Mouse (Mus musculus) liver, embryonic 12.5 days (tissue): ENCODE measurements at regions not wholly inside any gene's neighbourhood (a gene's known extent, or its start where the extent isn't known, plus 50 kb on each side); places are given as distances from the start of the nearest gene placed in this dataset.

Experiments
- ATAC-seq: fragments of 200-750 bp; cut with Nextera tagmentation; 2 replicates; pipeline ENCODE4 v1.8.0; 2017; ENCODE audit warnings: moderate number of reproducible peaks, mild to moderate bottlenecking, moderate library complexity
- H3K27ac ChIP-seq: fragments of 300-500 bp; sonication (generic); 2 replicates; pipeline ENCODE4 v1.5.1; 2016; ENCODE audit warnings: mild to moderate bottlenecking
- H3K27me3 ChIP-seq: fragments of 300-500 bp; sonication (generic); replicated peaks from 2 replicates; pipeline ENCODE4 v1.6.1; 2016; ENCODE audit warnings: mild to moderate bottlenecking, moderate library complexity
- H3K36me3 ChIP-seq: fragments of 300-500 bp; sonication (generic); 2 replicates; pipeline ENCODE4 v1.6.1; 2016; ENCODE audit warnings: mild to moderate bottlenecking, moderate library complexity
- H3K4me1 ChIP-seq: fragments of 300-500 bp; sonication (generic); 2 replicates; pipeline ENCODE4 v1.6.1; 2016
- H3K4me2 ChIP-seq: fragments of 300-500 bp; sonication (generic); 2 replicates; pipeline ENCODE4 v1.6.1; 2016; ENCODE audit warnings: mild to moderate bottlenecking, moderate library complexity
- H3K4me3 ChIP-seq: fragments of 300-500 bp; sonication (generic); 2 replicates; pipeline ENCODE4 v1.5.1; 2016; ENCODE audit warnings: mild to moderate bottlenecking, moderate library complexity
- H3K9ac ChIP-seq: fragments of 300-500 bp; sonication (generic); 2 replicates; pipeline ENCODE4 v1.6.1; 2016; ENCODE audit warnings: mild to moderate bottlenecking, moderate library complexity
- H3K9me3 ChIP-seq: fragments of 300-500 bp; sonication (generic); replicated peaks from 2 replicates; pipeline ENCODE4 v1.6.1; 2016; ENCODE audit warnings: mild to moderate bottlenecking, moderate library complexity
- WGBS: fragments of 180-500 bp; shearing (Covaris S2); methylation state at CpG from one replicate; pipeline ENCODE4 v1.1.7; 2016; ENCODE audit not compliant: insufficient replicate concordance; 5-methylcytosine and 5-hydroxymethylcytosine counted together

DNA sequence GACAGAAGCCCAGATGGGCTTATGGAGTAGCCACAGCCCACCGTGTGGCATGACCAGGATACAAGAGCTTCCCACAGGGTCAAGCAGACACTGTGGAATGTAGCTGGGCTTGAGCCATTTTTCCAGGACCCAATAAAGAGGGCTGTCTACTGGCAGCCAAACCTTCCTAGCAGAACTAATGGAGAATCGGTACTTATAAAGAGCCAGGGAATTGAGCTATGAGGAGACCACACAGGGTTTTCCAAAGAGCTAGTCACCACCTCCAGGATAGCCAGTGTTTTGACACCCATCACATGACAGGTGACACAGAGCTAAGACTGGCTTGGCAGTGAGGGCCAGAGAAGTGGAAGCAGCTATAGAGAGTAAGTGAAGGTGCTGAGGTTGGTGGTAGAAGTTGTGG is 149.9 kb downstream of the Map2k4 start:
- Histone ChIP-seq H3K9me3 (no peaks in the 10 kb centered on the region), H3K4me1 (peaks cover 5% of the 10 kb centered on the region; the same call in 1 of the 2 replicates), H3K4me3 (no peak overlapping the region), H3K4me2 (no peak overlapping the region), H3K27me3 (no peaks in the 10 kb centered on the region), H3K36me3 (no peaks in the 10 kb centered on the region), H3K9ac (no peak overlapping the region), H3K27ac (no peak overlapping the region)
- WGBS = 76% methylated on average over 2 of the region's 2 CpGs
- no peak for ATAC-seq

DNA sequence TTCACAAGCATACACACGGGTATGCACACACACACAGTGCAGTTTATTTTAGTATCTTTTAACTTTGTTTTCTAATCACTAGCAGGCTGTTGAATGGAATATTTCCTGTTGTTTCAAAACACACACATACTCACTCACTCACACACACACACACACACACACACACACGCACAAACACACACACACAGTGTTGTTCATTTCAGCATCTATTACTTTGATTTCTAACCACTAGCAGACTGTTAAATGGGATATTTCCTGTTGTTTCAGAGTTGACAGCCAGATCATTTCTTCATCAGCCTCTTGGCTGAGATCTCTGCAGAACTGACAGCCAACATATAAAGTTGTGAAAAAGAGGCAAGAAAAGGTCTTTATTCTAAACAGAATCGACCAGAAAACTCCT is 150.9 kb downstream of the Map2k4 start:
- Histone ChIP-seq H3K4me2 (no peak overlapping the region), H3K36me3 (no peaks in the 10 kb centered on the region), H3K4me1 (peaks cover 4% of the 10 kb centered on the region; the same call in 1 of the 2 replicates), H3K27ac (no peak overlapping the region), H3K9ac (no peak overlapping the region), H3K9me3 (no peaks in the 10 kb centered on the region), H3K4me3 (no peak overlapping the region), H3K27me3 (no peaks in the 10 kb centered on the region)
- WGBS = 71% methylated on average over 3 of the region's 3 CpGs
- ATAC-seq = no peak

DNA sequence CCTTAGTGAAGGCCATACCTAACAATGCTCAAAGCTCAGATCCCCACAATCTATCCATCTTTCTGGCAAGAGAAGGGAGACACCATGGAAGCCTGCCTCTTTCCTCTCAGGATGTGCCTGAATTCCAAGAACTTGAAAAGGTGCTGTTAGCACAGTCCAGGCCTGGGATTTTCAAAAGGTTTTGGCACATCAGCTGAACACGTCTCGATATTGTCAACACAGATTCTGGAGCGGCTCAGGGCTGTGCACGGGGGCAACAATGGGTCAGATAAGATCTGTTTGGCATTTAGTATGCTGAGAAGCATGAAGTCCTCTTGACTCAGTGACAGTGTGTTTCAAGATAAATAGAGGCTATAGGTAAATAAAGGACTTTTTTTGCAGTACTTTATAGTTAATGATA is 152.8 kb downstream of the Map2k4 start:
- no peak for ATAC-seq
- H3K27ac ChIP-seq = no peak overlapping the region

DNA sequence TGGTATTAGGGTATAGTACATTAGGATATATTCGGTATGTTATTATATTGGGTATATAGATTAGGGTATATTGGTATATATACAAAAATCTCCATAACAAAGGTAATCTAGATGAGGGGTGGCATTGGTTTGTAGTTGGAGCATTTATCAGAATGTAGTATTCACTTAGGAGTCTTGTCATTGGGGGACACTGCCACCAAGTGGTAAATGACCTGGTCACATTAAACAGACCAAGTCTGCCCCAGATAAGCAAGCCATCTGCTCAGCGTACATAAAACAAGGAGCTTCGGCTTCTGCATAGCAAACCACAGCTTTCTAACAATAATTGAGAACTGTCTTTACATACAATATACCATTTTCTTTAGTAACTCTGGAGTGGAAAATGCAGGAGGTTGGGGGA is 156.9 kb downstream of the Map2k4 start:
- no peaks in the 10 kb centered on the region for H3K36me3 ChIP-seq
- no peaks in the 10 kb centered on the region for H3K9me3 ChIP-seq
- no peak overlapping the region for H3K27ac ChIP-seq
- H3K4me1 ChIP-seq = peaks cover 17% of the 10 kb centered on the region
- no peak overlapping the region for H3K4me3 ChIP-seq
- no peak overlapping the region for H3K9ac ChIP-seq
- H3K27me3 ChIP-seq = no peaks in the 10 kb centered on the region
- H3K4me2 ChIP-seq = no peak overlapping the region
- ATAC-seq = no peak
- 64% methylated on average over 3 of the region's 3 CpGs for WGBS

More for the DNA sequence above, 152.8 kb downstream of the Map2k4 start:
- Histone ChIP-seq H3K27me3 (no peaks in the 10 kb centered on the region), H3K36me3 (no peaks in the 10 kb centered on the region), H3K4me3 (no peak overlapping the region), H3K4me2 (no peak overlapping the region), H3K9me3 (no peaks in the 10 kb centered on the region), H3K9ac (no peak overlapping the region), H3K4me1 (peaks cover 4% of the 10 kb centered on the region; the same call in 1 of the 2 replicates)
- WGBS = 62% methylated on average over 4 of the region's 4 CpGs

DNA sequence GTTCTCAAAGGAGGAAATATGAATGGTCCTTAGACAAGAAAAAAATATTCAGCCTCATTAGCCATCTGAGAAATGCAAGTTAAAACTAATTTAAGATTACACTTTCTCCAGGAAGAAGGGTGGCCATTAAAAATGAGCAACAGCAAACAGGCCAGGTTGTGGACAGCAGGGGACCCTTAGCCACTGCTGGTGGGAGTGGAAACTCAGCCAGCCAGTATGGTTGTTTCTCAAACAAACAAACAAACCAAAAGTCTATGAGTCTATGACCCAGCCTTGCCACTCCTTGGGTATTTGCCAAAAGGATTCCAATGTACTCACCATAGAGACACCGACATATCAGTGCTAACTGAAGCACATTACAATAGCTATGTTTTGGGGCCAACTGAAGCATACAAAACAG is 157.7 kb downstream of the Map2k4 start:
- Histone ChIP-seq H3K27ac (no peak overlapping the region), H3K9ac (no peak overlapping the region), H3K36me3 (no peaks in the 10 kb centered on the region), H3K4me2 (no peak overlapping the region), H3K4me1 (peaks cover 13% of the 10 kb centered on the region), H3K27me3 (no peaks in the 10 kb centered on the region), H3K4me3 (no peak overlapping the region), H3K9me3 (no peaks in the 10 kb centered on the region)
- ATAC-seq = no peak
- WGBS = 95% methylated on average over 1 of the region's 1 CpGs

DNA sequence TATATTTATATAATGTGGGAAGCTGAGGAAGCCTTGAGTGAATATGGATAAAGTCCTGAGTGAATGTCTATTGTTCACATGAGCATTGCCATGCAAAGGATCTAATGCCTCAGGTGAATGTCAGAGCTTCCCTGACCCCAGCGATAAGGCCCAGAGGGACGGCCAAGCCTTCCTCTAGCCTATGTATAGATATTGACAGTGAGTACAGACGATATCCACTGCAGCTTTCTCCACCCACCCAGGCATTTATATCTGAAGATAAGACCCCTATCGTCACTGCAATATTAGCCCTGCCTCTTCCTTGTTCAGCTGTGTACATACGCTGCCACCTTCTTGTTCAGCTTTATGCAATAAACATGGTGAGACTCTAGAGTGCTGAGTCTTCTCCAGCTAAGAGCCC is 158.8 kb downstream of the Map2k4 start:
- Histone ChIP-seq H3K27ac (no peak overlapping the region), H3K36me3 (no peaks in the 10 kb centered on the region), H3K9ac (no peak overlapping the region), H3K27me3 (no peaks in the 10 kb centered on the region), H3K4me3 (no peak overlapping the region), H3K4me1 (peaks cover 13% of the 10 kb centered on the region), H3K9me3 (no peaks in the 10 kb centered on the region), H3K4me2 (no peak overlapping the region)
- 50% methylated on average over 5 of the region's 5 CpGs for WGBS
- ATAC-seq = peak; percentile 90

DNA sequence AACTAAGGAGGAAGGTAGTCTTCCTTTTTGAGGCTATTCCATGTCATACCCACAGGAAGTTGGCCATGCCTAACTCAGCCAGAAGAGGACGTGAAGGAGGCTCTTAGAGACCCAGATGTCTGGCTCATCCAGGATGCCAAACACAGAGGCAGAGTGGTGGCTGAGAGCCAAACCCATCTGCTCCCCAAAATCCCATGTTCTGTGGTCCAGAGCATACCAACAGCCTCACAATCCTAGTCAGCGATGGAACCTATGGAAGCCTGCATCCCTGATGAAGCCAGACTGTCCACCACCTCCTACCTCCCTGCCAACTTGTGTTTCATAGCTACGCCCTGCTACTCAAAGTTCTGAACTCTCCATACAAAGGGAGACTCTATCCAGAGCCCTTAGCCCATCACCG is 169.1 kb downstream of the Map2k4 start:
- ATAC-seq = no peak
- Histone ChIP-seq H3K27ac (no peak overlapping the region), H3K4me2 (no peak overlapping the region), H3K36me3 (no peaks in the 10 kb centered on the region), H3K4me3 (no peak overlapping the region), H3K9me3 (no peaks in the 10 kb centered on the region), H3K9ac (no peak overlapping the region), H3K27me3 (no peaks in the 10 kb centered on the region), H3K4me1 (no peaks in the 10 kb centered on the region)
- WGBS = 69% methylated on average over 4 of the region's 4 CpGs

DNA sequence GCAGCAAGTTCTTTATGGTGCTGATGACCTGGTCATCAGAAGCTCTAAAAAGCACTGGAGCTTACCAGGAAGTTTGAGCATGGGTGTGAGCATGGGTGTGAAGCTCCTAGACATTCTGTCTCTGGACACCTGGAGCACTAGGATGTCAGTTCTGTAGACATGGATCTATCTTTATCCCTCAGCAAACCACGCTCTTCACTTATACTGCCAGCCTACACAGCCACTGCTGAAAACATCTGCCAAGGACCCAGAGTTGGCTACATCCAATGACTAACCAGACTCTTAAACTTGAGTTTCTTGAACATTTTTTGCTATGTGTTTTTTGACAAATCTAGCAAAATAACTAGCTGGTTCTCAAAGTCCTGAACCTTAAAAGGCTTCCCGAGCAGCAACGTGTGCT is 177.6 kb downstream of the Map2k4 start:
- Histone ChIP-seq H3K9ac (no peak overlapping the region), H3K36me3 (no peaks in the 10 kb centered on the region), H3K4me3 (no peak overlapping the region), H3K4me1 (no peaks in the 10 kb centered on the region), H3K27ac (no peak overlapping the region), H3K9me3 (no peaks in the 10 kb centered on the region), H3K27me3 (no peaks in the 10 kb centered on the region), H3K4me2 (no peak overlapping the region)
- no peak for ATAC-seq
- WGBS = 66% methylated on average over 3 of the region's 3 CpGs

DNA sequence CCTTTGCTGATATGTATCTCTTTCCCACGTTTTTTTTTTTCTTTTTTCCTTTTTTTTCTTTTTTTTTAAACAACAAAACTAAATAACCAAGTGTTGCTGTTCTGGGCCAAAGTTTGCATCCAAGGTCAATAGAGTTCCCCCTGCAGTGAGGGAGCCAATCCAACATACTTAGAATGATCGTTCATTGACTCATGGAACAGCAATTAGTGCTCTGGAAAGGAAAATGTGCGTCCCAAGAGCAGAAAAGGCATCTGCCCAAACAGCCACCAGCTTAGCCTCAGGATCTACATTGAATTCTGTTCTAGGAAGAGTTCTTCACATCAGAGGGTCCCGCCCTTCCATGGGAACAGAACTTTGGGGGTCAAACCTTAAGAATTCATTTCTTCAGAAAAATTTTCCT is 179.0 kb downstream of the Map2k4 start:
- Histone ChIP-seq H3K4me3 (no peak overlapping the region), H3K4me1 (no peaks in the 10 kb centered on the region), H3K9me3 (no peaks in the 10 kb centered on the region), H3K27me3 (no peaks in the 10 kb centered on the region), H3K27ac (no peak overlapping the region), H3K4me2 (no peak overlapping the region), H3K36me3 (no peaks in the 10 kb centered on the region), H3K9ac (no peak overlapping the region)
- no peak for ATAC-seq
- WGBS = 58% methylated on average over 4 of the region's 4 CpGs

DNA sequence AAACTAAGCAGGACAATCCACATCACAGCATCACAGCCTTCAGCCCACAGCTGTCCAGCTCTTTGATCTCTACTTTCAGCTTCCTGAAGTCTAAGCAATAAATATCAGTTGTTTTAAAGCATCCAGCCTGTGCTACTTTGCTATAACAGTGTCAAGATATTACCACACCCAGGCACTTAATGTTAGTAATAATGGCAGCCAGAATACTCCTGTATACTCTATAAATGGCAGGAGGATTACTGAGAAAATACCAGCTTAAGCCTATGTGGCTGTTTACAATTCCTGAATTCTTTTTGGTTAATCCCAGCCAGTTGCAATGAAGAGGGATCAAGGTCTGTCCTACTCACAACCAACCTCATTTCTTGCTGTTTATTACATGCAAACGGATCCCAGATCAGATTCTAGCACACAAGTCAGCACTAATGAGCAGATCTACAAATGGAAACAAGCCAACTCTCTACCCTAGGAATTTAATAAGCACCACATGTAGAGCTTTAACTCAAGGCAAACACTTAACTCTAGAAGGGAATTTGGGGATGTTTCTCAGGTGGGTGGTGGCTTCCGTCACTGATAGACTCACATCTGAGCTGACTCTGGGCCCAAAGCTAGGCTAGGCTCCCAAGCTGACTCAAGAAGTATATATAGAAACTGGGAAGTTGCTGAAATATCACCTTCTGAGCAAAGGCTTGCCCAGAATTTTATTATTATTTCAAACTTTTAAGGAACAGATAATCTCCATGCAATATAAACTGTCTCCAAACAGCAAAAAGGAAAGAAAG is 190.6 kb downstream of the Map2k4 start:
- 60% methylated on average over 2 of the region's 2 CpGs for WGBS
- H3K9me3 ChIP-seq = no peaks in the 10 kb centered on the region
- H3K4me1 ChIP-seq = no peaks in the 10 kb centered on the region
- no peaks in the 10 kb centered on the region for H3K36me3 ChIP-seq
- no peak for ATAC-seq
- H3K4me3 ChIP-seq = no peak overlapping the region
- H3K27me3 ChIP-seq = no peaks in the 10 kb centered on the region
- H3K27ac ChIP-seq = no peak overlapping the region
- H3K4me2 ChIP-seq = no peak overlapping the region
- no peak overlapping the region for H3K9ac ChIP-seq

DNA sequence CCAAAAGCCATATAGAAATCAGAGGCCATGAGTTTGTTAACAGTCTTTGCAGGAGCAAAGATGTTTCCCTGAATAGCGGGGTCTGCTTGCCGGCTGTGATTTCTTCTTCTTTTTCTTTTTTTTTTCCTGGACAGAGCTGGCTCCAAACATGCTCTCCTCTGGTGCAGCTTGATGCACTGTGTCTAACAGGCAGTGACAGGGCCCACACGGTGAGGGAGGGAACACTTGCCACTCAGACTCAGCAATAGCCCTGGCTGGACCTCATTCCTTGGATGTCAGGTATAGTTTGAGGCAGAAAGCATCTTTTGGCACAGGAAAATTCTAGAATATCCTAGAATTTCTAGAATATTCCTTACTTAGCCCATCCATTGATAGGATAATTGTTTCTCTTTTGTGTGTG is 199.6 kb downstream of the Map2k4 start:
- no peaks in the 10 kb centered on the region for H3K4me1 ChIP-seq
- no peak overlapping the region for H3K27ac ChIP-seq
- no peak overlapping the region for H3K9ac ChIP-seq
- H3K9me3 ChIP-seq = no peaks in the 10 kb centered on the region
- no peak for ATAC-seq
- no peaks in the 10 kb centered on the region for H3K27me3 ChIP-seq
- H3K4me3 ChIP-seq = no peak overlapping the region
- WGBS = 66% methylated on average over 3 of the region's 3 CpGs
- H3K4me2 ChIP-seq = no peak overlapping the region
- H3K36me3 ChIP-seq = no peaks in the 10 kb centered on the region

DNA sequence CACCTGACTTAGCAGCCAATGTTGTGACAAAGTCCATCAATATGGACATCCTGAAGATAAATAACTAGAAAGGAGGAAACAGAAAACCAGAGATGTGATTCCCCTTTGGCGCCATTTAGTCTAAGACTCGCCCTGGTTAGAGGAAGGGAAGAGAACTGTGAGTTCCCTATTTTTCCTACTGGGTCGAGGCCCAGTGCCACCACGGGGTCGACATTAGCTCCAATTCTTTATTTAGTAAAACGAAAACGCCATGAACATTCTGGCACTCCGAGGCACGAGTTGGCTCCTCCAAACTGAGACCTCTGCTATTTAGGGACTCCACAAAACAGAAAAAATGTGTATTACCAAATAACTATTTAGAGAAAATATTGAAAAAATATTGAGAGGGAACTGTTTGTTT is 220.3 kb downstream of the Map2k4 start:
- Histone ChIP-seq H3K4me2 (no peak overlapping the region), H3K9ac (no peak overlapping the region), H3K4me3 (no peak overlapping the region), H3K36me3 (no peaks in the 10 kb centered on the region), H3K27me3 (no peaks in the 10 kb centered on the region), H3K27ac (no peak overlapping the region), H3K9me3 (no peaks in the 10 kb centered on the region), H3K4me1 (no peaks in the 10 kb centered on the region)
- 66% methylated on average over 9 of the region's 9 CpGs for WGBS
- ATAC-seq = no peak

DNA sequence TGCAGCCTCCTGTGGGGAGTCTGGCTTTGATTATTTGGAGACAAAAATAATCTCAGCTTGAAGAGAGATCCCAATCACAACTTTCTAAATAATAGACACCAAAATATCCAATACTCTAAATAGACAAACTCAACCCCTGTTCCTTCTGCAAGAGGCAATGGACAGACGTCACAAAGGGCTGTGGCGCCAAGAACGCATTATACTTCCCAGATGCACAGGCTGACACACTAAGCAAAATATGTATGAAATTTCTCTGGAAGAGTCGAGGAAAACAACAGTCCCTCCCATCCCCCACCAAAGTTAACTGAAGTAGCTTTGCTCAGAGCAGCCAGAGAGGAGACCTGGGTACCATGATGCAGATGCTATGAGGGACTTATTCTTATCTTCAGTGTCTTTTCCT is 229.9 kb downstream of the Map2k4 start:
- no peaks in the 10 kb centered on the region for H3K27me3 ChIP-seq
- no peak overlapping the region for H3K4me3 ChIP-seq
- ATAC-seq = no peak
- no peak overlapping the region for H3K4me2 ChIP-seq
- H3K9me3 ChIP-seq = no peaks in the 10 kb centered on the region
- no peak overlapping the region for H3K27ac ChIP-seq
- H3K9ac ChIP-seq = no peak overlapping the region
- H3K36me3 ChIP-seq = no peaks in the 10 kb centered on the region
- 61% methylated on average over 4 of the region's 4 CpGs for WGBS
- no peaks in the 10 kb centered on the region for H3K4me1 ChIP-seq
